Mouse (Mus musculus) adrenal gland, postnatal 4 days (tissue): ENCODE data around the gene Bcl7a. TPM values are rescaled to one million over a fixed set of nuclear protein-coding genes. Genes with fewer than 3 reads are reported as not detected.

ENCODE experiments used
- DNase-seq, 2 experiments: peaks; one replicate each; pipeline ENCODE4 v3.0.0; 2021 to 2022; ENCODE audit warnings: low spot score in 2 of 2, mixed read lengths in 2 of 2
- total RNA-seq, 2 experiments: library from RNA; stranded (reverse); gene quantifications; 2 replicates each; pipeline ENCODE4 v1.2.3; 2021

The Bcl7a gene
- total RNA-seq, 2 experiments from 2014 or later = 21.8 to 29.2 TPM

DNA sequence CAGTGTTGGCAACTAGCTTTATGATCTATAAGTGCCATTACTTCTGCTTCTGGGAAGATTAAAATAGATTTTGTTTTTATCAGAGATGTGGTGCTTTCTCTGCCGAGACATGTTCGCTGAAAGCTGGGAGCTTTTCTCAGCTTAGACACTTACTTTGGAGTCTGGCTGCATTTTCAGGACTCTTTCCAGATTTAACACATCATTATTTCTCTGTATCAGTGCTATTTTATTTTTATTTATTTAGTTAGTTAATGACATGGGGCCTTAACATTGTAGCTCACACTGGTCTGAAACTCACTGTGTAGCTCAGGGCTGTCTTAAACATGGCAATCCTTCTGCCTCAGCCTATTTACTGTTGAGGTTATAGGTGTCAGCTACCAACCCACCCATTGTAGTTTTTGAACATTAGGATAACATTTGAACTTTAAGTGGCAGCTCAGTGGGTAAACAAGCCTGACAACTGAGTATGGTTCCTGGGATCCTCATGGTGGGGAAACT is 70.3 kb downstream of the Bcl7a start:
- DNase-seq = no peak

DNA sequence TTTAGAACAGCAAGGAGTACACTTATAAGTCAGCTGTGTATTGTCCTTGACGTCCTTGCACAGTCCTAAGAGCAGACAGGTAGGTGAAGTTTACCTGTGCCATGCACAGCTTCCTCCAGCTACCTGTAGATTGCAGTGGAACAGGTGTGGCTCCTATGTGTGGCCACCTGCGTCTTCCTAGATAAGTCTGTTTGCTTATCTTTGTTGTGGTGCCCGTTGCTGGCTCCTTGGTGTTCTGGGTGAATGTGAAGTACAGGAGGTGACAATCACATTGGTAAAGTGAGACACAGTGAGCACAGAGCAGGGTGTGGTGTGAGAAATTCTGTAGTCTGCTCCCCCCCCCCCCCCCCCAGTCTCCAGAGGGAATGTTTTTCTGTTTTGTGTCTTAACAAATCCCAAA is 72.5 kb downstream of the Bcl7a start:
- DNase-seq = no peak

DNA sequence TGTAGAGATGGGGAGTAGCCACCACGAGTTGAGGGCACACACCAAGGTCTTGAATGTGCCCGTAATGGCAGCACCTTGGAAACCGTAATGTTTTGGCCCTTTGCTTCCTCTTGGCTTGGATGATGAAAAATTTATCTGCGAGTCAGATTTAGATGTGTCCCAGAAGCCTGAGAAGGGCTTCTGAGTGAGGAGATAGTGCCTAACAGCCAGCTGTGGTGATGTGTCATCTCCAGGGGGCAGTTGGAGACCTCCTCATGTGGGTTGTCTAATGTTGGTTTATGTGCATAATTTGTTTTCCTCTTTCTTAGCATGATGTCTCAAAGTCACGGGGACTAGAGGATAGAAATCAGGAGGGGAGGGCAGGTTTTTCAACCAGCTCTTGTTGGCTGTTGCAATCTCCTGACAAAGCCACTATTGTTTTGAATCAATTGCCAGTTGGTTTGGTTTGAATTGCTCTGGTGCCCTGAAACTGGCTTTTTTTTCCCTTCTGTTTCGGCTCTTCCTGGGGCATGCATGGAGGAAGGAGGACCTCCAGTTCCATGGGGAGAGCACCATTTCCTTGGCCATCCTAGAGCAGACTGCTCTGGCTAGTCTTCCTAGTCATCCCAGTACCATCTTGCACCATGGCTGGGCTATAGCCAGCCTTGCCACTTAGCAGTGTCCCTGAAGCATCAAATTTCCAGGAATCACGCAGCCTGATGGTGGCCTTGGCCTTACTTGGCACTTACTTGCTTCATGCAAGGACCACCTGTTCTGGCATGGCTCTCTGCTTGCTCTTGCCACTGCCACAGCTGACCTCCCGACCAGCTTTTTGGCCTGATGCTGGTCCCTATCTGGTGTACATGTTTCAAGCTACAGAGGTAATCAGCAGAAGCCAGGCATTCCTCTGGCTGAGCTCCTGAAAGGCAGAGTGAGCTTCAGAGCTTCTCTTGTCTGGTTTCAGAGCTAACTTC is 73.2 kb downstream of the Bcl7a start:
- DNase-seq = no peak

DNA sequence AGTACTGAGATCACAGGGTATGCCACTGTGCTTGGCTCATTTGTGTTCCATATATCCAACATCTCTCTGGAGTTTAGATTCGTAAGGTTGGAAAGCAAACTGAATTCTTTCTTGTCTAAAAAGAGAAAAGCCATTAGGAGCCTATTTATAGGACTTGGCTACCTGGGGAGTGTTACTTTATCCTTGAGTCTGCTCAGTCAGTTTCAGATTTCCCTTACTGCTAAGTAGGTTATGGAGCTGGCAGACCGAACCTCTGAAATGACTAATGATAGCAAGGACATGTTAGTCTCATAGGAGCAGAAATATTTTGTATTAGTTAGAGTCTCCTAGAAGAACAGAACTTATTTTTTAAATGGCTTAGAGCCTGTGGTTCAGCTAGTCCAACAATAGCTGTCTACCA is 80.3 kb downstream of the Bcl7a start:
- DNase-seq = no peak

Other genes with a start within 250 kb of the Bcl7a start
- 1 to 10 TPM; 1.8 TPM for gene Rhof, start 211.1 kb upstream of the Bcl7a start, total RNA-seq
- 10 to 100 TPM; 36.8 to 37.2 TPM for gene Setd1b, start 201.6 kb upstream of the Bcl7a start, total RNA-seq
- 10 to 100 TPM; 36.0 to 36.5 TPM for gene Psmd9, start 174.4 kb upstream of the Bcl7a start, total RNA-seq
- gene Hpd, start 161.1 kb upstream of the Bcl7a start, total RNA-seq = 10 to 100 TPM in 1 of 2 experiments, 1 to 10 TPM in 1; 2.2 to 48.2 TPM
- gene Wdr66, start 91.7 kb upstream of the Bcl7a start, total RNA-seq = 1 to 10 TPM in 1 of 2 experiments, under 1 TPM in 1; 0.68 to 1.0 TPM
- 10 to 100 TPM; 30.2 to 35.1 TPM for gene Mlxip, start 51.0 kb downstream of the Bcl7a start, total RNA-seq
- gene Lrrc43, start 145.5 kb downstream of the Bcl7a start, total RNA-seq = not detected
- not detected for gene Il31, start 145.7 kb downstream of the Bcl7a start, total RNA-seq
- under 1 TPM; 0.48 to 0.56 TPM for gene B3gnt4, start 166.6 kb downstream of the Bcl7a start, total RNA-seq
- 10 to 100 TPM; 91.8 to 92.2 TPM for gene Diablo, start 180.3 kb downstream of the Bcl7a start, total RNA-seq
- 10 to 100 TPM; 22.5 to 31.9 TPM for gene Gm49027, start 181.7 kb downstream of the Bcl7a start, total RNA-seq
- gene Vps33a, start 229.2 kb downstream of the Bcl7a start, total RNA-seq = 10 to 100 TPM; 53.5 to 55.4 TPM